Mouse (Mus musculus) liver, adult (tissue): ENCODE measurements around the gene Lcn5.

Experiments used
- GATA4 ChIP-seq: IDR thresholded peaks from 2 replicates; pipeline ENCODE4 v1.6.1; 2014; ENCODE audit warnings: mild to moderate bottlenecking, low read length; ENCODE audit not compliant: insufficient replicate concordance

Lcn5 gene

DNA sequence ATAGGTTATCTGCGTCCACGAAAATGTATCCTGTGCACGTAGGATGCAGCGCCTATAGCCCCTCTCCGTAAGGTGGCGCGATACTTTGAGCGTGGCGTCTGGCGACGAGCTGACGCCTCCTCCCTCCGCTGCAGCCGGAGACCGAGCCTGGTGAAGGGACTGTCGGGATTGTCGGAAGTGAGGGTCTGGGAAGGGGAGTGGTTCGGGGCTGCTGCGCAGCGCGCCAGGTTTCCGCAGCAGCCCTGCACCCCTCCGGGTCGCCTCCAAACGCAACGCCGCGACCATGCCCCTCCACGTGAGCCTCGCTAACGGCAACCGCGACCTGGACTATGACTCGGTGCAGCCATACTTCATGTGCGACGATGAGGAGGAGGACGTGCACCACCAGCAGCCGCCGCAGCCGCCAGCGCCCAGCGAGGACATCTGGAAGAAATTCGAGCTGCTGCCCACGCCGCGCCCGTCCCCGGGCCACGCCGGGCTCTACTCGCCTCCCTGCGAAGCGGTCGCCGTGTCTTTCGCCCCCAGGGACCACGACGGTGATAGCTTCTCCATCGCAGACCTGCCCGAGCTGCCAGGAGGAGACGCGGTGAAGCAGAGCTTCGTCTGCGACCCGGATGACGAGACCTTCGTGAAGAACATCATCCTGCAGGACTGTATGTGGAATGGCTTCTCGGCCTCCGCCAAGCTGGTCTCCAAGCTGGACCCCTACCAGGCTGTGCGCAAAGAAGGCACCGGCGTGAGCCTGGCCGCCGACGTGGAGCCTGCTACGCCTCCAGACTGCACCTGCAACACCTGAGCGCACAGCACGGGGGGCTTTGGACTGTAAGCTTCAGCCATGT lies 49.1 kb downstream of the Lcn5 start, which contains the start of gene Bmyc:
TSS of gene Bmyc (plus strand) at position 97 of the 839 bp plus-strand sequence.
- TF ChIP-seq GATA4, result no peak

DNA sequence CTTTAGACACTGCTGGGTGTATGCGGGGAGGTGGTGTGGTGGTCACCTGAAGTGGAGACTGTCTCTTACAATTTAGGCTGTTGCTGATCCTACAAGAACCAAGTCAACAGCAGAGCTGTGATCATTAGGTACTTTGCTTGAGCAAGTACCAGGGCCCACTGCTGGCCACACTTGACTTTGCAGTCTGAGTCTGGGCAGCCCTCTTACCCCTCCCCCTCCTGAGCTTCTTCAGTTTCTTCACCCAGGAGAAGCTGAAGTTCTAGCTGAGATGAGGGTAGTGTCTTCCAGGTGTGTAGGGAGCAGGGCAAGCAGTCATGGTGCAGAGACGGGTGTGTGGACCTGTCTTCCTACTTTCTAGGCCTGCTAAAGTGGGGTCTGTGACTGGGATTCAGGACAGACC lies 50.4 kb downstream of the Lcn5 start:
- no peak for TF ChIP-seq GATA4
